Mouse (Mus musculus): ENCODE results near the gene Cmip.

Cmip gene

DNA sequence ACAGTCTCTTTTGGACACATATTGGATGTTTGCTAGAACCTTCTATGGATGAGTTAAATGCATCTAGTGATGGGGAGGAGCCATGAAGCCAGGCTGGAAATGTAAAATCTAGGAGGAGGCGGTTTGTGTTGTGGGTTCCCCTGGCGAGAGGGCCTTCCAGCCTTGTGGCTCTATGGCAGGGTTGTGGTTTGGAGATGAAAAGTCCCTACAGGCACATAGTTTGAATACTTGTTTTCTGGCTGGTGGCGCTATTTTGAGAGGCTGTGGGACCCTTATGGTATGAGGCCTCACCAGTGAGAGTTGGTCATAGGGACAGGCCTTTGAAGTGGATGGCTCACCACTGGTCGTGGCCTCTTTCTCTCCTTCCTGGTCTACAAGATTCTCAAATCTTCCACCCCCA lies 95.2 kb downstream of the Cmip start:
- DNase-seq: no peak

DNA sequence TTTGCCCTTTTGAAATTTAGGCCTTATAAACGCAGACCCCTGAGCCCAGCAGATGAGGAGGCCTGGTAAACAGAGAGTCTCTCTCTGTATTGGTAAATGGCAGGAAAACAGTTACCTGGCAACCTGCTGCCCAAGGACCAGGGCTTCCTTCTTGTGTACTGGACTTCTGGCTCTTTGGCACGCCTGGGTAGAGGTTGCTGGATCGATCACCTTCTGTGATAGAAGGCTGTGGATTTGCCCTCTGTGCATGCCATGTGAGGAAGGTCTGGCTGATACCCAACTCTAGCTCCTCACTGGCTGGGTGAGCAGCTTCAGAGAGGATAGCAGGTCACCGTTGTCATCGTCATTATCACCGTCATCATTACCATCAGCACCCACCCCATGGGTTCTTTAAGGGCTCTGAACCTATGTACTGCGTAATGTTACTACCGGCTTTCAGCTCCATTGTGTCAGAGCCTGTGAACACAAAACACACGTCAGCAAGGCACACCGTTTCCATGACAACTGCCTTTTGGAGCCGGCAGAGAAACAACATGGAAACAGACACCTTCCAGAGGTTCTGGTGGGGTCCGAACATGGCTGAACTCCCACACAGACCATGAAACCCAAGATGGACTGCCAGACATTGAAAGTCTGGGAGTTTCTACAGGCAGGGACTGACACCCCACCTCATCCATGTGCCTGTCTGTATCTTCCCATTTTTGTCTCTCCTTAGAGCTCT lies 98.4 kb downstream of the Cmip start:
- no peak for DNase-seq

DNA sequence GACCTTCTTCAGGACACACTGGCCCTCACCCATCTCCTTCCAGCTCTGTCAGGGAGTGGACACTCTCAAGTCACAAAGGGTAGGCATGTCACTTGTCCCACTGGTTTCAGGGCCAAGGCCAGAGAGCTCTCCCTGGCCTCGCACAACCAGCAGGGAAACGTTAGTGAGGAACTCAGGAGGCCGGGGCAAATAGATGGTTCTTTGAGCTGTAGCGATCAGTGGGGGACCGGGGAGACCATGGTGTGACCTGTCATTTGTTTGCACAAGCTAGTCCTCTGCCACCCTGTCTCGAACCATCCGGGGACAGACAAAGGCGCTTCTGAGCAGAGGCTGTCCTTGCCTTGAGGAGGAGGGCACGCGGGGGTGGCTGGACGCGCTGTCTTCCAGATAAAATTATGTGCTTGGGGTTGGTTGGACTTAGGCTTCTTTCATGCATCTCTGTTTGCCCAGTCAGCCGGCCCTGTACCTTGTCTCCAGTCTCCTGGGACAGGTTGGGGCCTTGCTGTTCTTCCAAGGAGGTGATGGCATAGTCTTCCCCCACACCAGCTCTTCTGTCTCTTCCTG lies 99.3 kb downstream of the Cmip start:
- no peak for DNase-seq

DNA sequence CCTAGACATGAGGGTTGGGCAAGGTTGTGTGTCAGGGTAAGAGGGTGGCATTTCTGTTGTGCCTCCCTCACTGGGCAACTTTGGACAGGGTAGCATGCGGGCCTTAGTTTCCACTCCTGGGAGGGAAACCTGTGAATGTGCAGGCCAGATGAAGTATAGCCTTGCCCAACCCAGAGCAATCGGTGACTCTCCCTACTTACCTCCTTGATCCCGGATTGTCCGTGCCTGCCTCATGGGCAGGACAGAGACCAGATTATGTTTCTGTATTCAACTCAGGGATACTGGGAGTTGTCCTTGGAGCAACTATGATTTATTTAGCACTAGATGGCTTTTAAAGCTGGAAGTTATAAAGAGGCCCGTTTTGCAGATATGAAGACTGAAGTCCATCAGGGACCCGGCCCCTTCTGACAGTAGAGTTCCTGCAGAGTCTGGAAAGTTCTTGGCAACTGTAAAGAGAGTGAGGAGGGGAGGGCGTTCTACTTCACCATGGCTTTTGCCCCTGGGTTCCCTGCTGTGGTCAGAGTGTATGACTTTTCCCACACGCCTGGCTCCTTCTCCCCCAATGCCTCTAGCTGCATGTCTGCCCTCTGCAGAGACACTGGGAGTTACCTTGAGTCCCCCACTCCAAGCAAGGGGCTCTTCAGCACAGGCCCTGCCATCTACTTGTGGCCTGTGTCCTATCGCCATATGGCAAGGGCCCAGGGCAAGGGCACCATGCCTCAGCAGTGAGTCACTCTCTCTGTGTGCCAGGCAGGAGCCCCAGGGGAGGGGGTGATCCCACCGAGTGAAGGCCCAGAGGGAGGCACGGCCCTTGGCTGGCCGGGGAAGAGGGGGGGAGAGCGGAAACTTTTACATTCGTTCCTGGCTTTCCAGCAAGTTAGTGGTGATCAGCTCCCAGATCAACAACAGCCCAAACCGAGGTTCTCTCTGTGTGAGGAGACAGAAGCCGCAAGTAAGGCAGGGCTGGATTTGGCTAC lies 100.9 kb downstream of the Cmip start:
- peak; percentile 55 to 63 for DNase-seq

DNA sequence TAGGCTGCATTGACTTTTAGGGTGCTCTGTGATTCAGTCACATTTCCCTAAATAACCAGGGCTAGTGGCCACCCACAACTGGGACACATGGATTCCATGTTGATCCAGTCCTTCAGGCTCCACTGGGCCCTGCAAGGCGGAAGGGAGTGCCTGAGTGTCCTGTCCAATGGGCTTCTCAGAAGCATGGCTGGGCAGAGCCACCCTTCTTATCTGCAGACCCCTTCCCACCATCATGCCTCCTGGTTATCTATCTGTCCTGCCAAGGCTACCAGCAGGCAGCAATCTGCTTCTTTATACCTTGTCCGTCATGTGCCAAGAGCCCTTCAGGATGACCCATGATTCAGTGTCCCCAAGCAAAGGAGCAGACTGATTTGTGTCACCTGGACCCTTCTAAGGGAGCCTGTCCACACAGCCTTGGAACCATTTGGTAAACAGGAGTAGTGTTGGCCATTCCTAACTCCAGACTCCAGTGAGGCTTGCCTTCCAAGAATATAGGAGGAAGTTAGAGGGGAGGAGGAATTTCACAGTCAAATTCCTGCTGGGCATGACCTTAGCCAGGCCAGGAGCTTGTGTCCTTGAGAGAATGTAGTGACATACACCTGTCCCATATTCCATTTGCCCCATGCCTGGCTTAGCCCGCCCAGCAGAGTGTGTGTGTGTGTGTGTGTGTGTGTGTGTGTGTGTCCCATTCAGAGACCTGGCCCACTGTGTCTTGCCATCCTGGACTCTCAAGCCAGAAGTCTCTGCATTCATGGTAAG lies 103.5 kb downstream of the Cmip start:
- peak in 1 of 2 experiments; percentile 43 for DNase-seq

DNA sequence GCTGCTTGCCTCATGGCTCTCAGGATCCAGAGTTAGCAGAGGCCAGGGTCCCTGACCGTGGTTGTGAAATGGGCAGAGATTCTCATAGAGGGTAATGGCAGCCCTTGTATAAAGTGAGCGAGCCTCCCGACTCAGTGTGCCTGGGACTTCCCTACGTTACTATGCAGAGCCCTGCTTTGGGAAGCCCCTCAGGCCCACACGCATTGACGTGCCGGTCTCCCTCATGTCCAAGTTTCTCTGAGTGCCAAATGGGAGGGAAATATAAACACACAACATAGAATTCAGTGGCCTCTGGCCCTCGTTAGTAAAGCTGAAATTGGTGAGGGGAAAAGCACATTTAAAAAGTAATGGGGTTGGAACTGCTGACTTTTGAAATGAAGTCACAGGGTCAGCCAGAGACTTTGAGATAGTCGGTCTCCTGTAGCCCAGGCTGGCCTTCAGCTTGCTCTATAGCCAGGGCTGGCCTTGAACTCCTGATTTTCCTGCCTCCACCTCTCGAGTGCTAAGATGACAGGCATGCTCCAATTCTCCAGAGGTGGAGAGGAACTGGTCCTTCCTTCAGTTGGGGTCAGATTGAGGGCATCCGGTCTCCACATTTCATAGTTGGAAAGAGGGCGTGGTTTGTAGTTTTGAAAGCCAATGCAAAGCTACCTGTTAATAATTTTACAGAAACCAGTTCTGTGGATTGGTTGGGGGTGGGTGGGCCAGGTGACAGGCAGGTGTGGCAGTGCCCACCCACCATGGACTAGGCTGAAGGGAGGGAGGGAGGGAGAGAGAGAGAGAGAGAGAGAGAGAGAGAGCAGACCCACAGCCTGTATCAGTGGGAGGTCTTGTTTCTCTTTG lies 105.0 kb downstream of the Cmip start:
- DNase-seq: no peak

DNA sequence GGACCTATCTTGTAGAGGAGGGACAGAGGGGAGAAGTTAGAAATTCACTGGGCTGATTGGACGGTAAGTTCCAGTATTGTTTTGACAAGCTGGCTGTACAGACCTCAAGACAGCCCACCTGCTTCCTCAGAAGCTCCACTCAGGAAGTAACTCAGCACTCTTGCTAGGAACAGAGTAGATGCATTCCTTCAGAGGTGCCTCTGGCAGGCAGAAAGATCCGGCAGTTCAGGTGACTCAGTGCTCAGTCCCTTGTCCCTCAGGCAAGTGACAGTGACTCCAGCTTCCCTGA lies 105.5 kb downstream of the Cmip start:
- no peak for DNase-seq

DNA sequence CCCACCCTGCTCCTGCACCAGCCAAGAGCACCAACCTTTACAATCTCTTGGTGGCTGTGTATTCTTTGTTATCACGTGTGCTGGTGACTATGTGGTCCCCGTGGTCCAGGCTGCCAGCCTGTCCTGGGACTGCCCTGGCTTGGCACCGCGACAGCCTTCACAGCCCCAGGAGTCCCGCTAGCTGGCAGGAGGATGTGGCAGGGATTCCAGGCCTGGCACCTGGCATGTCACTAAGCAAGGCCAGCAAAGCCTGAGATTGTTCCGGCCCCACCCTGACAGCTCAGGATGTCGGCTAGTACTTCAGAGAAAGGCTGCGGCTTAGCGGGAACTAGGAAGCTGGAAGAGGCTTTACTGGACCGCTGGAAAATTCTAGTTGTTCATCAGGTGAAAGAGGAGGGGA lies 106.4 kb downstream of the Cmip start:
- DNase-seq: peak; percentile 56 to 66

DNA sequence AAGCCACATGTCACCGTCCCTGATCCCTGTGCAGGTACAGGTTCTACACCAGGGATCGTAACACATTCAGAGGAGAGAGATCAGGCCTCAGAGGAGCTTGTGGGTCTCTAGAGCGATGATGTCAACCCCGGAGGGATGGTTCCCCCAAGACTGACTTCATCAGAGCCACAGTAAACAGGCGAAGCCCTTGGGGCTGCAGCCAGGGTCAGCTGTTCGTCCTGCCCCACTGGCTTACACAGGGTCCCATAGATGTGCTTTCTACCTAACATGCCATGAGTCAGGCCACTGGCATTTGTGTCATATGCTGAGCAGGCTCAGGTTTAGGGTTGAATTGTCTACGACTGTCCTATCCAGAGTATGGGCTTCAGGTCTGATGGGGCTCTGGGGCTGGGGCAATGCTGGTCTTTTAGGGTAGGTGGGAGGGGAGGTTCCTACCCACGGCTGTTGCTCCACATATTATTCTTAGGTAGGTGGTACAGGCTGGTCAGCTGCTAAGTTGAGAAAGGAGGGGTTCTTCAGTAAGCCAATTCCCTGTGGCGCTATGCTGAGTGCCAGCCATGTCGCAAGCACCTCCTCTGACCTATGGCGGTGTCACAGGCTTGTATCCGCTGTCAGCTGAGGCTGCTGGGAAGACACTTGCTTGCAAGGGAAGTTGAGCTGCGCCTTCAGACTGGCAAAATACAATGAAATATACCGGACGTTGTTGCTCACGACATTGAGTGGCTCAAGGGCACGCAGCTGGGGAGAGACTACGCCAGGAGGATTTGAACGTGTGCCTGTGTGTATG lies 107.7 kb downstream of the Cmip start:
- DNase-seq: peak; percentile 47 to 50

DNA sequence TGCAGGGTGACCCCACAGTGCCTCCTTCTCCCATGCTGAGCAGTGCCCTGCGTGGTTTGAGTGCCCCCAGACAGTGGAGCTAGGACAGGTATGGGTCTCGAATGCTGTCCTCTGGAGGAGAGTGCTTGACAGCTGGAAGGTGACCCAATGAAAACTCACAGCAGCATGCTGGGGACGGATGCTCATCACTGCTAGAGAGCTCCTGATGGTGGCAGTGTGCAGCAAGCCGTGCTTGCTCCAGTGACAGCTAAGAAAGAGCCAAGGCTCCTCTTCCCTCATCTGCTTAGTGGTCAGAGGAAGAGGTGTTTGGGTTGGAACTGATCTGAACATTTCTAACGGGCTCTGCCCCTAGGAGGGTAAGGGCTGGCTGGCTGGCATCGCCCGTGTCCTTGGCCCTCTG lies 109.6 kb downstream of the Cmip start:
- DNase-seq: peak in 1 of 2 experiments; percentile 50

DNA sequence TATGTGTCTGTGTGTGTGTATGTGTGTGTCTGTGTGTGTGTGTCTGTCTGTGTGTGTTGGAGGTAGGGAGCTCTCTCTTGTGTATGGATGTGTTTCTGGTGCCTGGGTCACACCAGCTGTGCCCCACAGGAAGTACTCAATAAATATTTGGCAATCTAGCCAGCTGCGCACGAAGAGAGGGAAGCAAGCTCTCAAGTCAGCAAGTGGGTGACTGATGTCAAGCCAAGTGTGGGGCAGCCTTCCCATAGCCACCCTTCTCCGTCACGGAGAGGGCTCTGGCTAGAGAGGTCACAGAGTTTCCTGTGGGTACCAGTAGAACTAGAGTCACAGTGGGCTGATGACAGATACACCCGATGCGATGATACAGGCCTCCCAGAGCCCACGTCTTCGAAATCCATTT lies 110.6 kb downstream of the Cmip start:
- DNase-seq: no peak

DNA sequence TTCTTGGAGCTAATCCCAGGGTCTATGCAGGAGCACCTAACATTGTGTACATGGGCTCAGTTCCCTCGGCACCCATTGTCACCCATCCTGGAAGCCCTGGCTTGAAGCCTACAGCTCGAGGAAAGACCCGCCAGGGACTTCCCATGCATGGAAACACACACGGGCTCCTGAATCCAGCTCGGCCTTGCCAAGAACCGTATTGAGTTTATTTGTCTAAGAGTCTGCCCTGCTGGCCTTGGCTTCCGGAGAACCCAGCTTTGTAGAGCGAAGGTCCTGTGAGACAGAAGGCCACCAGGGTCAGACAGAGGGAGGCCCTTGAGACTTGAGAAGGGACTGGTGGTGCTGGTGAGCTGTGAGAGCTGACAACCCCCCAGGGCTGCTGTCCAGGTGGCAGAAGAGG lies 111.9 kb downstream of the Cmip start:
- peak; percentile 79 to 88 for DNase-seq

DNA sequence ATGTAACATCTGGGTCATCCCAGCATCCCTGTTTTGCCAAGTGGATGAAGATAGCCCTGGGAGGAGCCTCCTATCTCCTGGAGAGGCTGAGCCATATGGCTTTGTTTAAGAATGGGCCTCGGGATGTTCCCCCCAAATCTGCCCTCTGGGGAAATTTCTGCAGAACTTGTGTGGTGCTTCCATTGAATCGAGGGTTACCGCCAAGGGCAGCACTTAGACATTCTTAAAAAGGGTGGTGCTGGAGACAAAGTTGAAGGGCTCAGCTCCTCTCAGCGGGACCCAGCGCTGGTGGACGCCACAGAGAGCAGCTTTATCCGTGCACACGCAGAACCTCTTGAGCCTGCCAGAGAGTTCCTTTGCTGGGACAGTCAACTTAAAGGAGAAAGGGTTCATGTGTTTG lies 113.1 kb downstream of the Cmip start:
- DNase-seq: no peak

DNA sequence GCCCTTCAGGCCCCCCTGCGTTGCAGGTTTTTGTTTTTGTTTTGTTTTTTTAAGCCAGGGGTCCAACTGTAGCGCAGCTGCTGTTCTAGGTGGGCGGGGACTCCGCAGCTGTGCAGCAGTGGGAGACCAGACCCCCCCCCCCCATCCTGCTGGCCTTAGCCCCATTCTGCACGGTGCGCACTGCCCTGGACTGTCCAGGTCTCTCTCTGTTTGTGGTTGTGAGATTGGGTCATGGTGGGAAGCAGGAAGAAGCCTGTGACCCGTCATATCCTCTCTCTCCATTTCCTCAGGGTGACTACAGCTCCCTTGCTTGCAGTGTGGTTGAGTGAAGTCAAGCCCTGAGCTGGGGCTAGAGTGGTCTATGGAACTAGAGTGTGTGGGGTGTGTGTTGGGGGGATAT lies 114.3 kb downstream of the Cmip start:
- no peak for DNase-seq

DNA sequence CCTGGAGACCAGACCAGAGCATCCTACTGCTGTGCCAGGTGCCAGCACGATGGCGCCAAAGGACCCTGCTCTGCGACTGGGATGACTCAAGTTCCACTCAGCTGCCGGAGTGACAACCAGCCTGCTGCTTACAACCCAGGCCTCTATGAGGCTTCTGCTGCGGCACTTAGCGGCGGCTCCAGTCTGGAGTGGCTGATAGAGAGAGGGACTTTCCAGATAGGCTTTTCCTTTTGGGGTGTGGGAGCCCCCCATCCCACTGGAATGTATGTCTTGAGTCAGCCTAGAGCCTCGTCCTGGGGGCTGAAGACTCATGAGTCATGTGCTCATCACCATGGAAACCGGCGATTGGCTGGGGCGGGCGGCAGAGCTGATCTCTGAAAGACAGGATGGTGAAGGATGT lies 115.2 kb downstream of the Cmip start:
- DNase-seq: no peak

DNA sequence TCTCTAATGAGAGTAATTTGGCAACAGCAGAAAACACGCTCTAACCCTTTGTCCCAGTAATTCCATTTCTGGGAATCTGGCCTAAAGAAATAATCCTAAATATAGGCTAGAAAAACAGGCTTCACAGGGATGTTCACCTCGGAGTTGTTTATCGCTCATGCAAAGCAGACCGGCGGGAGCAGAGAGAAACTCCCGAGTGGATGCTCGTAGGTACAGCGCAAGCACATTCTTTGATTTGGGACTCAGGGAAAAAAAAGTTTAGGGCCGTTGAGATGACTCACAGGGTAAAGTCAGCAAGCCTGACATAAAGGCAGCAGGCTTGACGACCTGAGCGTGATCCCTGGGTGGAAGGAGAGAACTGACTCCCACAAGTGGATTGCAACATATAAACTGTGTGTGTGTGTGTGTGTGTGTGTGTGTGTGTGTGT lies 116.2 kb downstream of the Cmip start:
- peak in 1 of 2 experiments; percentile 44 for DNase-seq

DNA sequence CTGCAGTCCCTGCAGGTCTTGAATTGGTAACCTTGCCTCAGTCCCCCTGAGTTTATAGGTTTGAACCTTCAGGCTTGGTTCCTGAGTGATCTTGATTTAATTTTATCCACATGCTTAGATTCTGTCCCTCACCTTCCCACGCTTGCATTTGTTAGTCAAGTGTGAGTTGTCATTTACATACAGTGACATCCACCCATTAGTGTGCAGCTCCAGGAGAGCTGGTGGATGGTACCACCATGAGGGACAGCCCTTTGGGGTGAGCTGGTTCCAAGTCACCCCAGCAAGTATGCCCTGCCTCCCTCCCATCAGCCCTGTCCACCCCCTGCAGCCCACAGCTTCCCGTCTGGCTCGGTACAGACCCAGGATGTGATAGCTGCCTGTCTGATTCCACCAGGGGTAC lies 117.2 kb downstream of the Cmip start:
- no peak for DNase-seq

DNA sequence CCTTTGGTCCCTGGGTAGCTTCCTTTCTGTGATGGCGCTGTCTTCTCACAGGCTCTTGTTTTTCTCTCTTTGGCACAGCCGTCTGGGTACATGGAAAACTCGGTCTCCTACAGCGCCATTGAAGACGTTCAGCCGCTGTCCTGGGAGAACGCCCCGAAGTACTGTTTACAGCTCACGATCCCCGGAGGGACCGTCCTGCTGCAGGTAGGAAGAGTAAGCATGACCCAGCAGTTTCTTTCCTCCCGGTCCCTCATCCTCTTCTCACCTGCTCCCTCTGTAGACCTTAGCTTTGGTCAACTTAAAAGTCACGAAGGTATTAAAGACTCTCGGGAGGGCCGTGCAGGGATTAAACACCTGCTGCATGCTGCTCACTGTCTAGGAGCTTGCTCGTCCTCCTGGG lies 120.1 kb downstream of the Cmip start:
- no peak for DNase-seq

DNA sequence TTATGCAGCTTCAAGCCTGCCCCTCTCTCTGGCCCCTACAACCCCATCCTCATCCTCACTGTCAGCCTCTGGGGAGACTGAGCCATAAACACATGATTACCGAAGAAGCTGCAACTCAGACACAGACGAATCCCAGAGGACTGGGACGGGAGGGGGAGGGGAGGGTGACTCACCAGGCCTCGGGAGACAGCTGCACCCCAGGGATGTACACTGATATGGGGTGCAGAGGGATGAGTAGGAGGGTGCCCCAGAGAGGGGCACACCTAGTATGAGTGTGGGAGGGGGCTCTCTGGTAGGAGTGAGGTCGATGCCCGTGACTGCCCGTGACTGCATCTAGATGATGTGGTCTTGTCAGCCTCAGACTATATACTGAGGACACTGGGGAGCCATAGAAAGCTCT lies 121.8 kb downstream of the Cmip start:
- DNase-seq: no peak

DNA sequence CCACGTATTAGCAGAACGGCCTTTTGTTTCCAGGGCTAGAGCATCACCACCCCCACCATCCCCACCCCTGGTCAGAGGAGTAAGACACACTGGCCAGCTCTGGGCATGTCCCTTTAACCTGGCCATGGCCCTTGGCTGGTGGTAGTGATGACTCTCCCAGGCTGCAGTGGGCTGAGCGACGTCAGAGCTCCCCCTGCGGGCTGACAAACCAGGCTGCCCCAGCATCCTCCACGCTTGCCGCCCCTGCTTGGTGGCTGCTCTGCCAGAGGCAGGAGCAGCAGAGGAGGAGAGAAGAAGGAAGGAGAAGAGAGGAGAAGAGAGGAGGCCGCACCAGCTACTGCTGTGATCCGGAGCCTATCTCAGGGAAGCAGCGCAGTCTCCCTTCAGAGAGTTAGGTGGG lies 122.3 kb downstream of the Cmip start:
- peak; percentile 73 to 85 for DNase-seq

DNA sequence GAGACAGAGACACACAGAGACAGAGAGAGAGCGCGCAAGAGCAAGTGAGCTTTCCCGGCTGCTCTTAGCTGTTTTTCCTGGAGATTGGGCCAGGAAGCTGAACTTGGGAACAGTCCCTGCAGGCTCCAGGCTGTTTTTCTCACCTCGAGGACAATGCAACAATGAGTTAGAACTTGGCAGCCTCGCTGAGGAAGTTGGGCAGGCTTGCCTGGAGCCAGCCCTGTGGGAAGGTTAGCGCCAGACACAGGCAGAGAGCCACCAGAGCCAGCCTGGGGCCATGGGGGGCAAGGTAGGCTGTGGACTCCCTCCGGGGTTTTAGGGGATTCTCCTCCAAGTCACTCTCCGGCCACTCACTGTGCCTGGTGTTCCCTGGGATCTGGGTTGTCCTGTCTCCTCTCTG lies 123.9 kb downstream of the Cmip start:
- DNase-seq: peak; percentile 74 to 78

Data from kidney, postnatal 36 days (tissue).